Mouse (Mus musculus): Measurements from ENCODE around the gene Rps15a.
A peak's percentile ranks its signal among the peaks of the same experiment; 100 is the strongest.

The Rps15a gene

DNA sequence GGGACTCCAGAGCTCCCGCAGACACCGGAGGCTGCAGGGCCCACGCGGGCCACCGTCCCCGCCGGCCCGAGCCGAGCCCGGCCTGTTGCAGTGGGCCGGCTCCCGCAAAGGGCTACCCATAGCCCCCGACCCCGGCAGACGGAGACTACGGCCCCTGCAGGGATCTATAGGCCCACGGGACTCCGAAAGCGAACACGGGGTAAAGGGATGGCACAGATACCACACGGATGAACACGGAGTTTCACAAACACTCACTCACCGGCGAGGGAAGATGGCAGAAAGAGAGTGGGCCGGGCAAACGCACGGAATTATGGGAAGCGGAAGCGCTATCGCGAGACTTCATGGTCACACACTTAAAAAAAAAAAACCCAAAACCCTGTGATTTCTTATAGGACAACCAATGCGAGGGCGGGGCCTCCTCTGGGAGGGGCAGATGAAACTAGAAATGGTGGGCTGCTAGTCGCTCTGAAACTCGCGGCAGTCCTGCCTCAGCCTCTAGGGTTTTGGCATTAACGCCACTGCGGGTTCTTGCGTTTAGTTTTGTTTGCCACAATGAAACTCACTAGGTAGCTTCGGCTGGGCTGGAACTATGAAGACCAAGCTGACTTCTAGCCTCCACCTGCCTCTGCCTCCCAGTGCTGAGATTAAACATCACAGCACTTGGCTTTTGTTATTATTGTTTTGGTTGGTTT, at the start of gene Rps15a:
Gene Rps15a (minus strand): TSS at position 312 of the 692 bp plus-strand sequence.
- peak; percentile 95 for DNase-seq (ENCODE audit: low read depth, low spot score)

- DNase-seq (ENCODE audit: low read depth, low spot score): peak; percentile 21
Measured at GRCm38 (mm10) chr7:118163006-118163405, 47.0 kb upstream of the Rps15a start.

GRCm38 (mm10) chr7:118160121-118160520, 44.1 kb upstream of the Rps15a start:
- no peak for DNase-seq (ENCODE audit: low read depth, low spot score)

DNA sequence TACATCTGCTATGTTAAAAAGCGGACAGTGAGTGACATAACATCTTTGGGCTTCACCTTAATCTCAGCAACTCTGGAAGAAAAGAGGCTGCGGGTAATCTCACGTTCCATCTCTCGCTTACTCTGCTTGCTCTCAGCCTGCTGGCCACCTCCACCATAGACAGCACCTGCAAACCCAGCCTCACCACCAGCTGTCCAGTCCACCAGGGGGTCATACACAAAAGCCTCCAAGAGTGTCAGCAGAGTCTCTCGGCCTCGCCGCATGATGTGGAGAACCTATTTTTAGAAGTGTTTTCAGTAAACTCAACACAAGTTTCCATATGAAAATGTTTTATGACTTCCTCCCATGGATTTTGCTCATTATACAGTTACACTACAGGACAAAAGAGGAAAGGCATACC, 40.5 kb upstream of the Rps15a start:
- no peak for DNase-seq (ENCODE audit: low read depth, low spot score)

- DNase-seq (ENCODE audit: low read depth, low spot score): no peak
Measured at GRCm38 (mm10) chr7:118154150-118154549, 38.2 kb upstream of the Rps15a start.

- no peak for DNase-seq (ENCODE audit: low read depth, low spot score)
Measured at GRCm38 (mm10) chr7:118143602-118144001, 27.6 kb upstream of the Rps15a start.

DNA sequence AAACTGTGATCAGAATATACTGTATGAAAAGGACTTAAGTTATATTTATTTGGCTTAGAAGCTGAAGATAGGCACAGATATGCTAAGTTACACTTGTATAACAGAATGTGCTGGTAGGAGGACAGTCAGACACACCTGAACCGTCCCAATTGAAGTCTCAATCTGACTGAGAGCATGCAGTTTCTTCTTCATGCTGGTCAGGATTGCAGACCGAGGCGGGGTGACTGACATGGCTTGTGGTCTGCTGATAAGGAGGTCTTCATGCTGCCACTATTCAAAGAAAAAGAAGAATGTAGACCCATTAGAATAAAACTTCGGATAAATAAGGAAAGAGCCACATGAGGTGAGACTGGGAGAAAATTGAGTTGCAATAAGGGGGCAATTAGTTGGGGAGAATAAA, 27.1 kb upstream of the Rps15a start:
- DNase-seq (ENCODE audit: low read depth, low spot score): no peak

DNA sequence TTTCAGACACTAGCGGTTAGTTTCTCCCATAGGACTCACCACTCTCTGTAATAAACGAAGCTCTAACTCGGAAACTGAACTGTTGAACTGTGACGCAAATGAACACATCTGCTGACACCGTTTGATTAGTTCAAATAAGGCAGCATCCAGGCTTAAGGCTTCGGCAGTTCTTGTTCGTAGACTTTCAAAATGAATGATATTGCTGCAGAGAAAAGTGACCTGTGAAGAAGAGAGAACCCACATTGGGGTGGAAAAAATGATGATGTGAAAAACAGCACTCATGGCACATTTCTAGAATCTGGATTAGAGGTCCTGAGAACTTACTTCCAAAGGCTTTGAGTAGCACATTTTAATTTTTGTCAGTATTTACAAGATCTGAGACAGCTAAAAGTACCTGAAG, 25.3 kb upstream of the Rps15a start:
- DNase-seq (ENCODE audit: low read depth, low spot score): no peak

DNA sequence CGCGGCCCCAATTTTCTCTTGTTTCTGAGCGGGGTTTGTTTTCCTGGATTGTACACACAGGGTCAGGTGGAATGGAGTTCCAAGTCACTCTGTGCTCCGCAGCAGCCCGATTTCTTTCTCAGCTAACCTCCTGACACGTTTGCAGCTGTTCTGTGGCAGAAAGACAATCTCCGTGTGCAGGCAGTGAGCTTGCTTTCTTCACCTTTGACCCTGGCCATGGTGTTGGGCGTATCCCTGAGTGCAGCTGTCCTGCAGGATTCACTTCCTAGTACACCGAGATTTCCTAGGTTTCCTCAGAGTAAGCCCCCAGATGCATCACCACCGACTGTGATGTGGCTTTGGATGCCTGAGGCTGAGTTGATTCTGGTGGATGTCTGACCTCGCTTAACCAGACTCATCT, 19.1 kb upstream of the Rps15a start:
- no peak for DNase-seq (ENCODE audit: low read depth, low spot score)

DNA sequence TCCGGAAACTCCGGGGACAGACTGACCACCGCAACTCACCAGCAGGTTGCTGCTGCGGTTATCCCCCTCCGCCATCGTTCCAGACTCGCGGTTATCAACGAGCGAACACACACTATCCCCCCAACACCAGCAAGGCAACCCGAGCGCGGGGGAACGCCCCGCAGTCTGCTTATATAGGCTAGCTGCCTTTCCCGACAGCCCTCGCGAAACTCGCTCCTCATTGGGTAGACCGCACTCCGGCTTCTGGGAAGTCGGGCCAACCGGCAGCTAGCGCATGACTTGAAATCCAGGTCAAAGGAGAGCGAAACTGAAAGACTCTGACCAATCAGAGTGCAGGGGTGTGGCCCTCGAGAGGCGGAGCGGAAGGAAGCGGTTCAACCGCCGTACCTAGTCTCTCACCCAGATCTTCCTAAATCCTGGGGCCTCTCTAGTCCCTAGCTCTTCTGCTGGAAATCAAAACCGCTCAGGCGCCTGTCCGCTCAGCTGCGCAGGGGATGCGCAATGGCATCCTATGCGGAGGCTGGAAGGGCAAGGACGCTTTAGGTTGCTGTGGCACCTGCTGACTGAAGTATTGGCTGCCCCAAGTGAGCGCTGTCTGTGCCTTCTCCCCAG, 13.5 kb upstream of the Rps15a start, which contains the start of gene Arl6ip1:
Gene Arl6ip1 (minus strand): TSS at position 233 of the 612 bp plus-strand sequence.
- DNase-seq (ENCODE audit: low read depth, low spot score): peak; percentile 99

DNA sequence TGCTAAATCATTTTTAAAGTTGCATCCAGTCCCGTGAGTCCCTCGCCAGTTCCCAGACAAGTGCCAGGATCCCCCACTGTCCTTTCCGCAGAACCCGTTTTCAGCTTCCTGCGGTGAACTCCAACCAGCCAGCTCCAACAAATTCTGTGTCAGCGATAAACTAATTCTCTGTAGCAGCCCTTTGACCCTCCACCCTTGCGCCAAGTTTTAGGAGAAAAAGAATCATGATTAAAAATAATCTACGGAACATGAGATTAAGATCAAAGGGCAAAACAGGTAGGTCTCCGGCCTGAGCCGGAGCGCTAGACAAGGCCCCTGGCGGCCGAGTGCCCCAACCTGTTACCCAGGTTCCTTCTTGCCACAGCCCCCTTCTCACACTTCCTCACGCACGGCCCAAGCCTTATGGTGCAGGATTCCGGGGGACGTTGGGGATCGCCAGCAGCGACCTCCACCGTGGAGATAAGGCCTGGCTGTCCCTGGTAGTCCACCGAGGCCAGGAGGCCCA, 13.0 kb upstream of the Rps15a start:
- no peak for DNase-seq (ENCODE audit: low read depth, low spot score)

- no peak for DNase-seq (ENCODE audit: low read depth, low spot score)
Measured at GRCm38 (mm10) chr7:118126219-118126875, 10.4 kb upstream of the Rps15a start.

DNA sequence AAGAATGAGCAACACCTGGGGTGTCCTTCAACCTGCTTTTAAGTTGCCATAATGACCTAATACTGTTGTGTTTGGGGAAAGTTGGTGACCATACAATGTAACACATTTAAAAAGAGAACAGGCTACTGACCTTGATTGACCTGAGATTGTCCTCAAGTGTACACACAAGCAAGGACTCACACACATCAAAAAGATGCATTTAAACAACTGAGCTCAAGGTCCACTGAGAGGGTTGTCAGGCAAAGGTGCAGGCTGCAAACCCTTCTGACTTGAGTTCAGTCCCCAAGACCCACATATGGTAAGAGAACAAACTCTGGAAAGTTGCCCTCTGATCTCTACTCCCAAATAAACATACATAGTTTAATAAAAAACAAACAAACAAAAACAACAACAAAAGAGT, 9.7 kb upstream of the Rps15a start:
- DNase-seq (ENCODE audit: low read depth, low spot score): no peak

DNA sequence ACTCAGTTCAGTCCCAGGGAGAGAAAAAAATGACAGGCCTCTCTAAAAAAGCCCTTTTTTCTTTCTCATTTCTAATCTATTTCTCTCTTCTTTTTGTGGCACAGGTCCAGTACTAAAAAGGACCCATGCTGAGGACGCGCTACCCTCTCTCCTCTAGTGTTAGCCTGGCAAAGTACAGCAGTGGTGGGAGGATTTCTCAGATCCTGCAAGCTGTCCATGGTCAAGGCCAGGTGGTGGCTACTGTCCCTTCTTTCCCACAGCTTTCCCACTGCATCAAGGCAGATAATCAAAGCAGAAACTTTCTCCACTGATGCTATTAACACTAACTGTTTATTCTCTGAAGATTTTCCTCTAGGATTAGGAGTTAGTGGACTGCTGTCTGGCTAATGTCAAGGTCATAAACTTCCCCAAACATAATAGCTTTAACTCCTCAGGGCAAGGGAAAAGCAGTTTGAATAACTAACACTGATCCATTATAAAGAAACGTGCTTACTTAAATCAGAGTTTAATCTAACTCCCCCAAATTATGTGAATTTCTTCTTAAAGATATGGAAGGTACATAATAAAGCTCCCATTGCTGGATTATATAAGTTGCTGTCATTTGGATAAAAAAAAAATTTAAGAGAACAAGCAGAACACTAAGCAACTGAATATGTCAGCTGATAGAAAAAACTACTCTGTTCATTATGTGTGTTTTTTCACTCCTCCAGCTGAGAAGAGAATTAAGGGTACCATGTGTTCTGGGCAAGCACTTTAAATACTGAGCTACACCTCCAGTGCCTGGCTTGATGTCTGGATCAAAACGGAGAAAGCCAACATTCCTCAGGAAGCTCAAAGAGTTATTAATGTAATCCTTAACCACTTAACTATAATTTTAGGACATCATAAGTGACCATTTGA, 7.8 kb upstream of the Rps15a start:
- no peak for DNase-seq (ENCODE audit: low read depth, low spot score)

DNA sequence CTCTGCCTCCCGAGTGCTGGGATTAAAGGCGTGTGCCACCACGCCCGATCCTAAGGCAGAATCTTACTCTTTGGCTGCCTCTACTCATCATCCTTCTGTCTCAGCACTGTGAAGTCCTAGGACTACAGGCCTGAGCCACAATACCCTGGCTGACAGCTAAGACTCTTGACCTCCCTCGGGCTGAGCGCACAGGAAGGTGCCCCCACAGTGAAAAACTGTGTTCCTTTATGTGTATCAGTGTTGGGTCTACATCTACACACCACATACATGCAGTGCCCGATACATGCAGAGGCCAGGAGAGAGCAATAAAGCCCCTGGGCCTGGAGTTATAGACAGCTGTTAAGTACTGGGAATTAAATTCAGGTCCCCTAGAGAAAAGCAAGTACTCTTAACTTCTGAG, 6.2 kb upstream of the Rps15a start:
- DNase-seq (ENCODE audit: low read depth, low spot score): no peak

DNA sequence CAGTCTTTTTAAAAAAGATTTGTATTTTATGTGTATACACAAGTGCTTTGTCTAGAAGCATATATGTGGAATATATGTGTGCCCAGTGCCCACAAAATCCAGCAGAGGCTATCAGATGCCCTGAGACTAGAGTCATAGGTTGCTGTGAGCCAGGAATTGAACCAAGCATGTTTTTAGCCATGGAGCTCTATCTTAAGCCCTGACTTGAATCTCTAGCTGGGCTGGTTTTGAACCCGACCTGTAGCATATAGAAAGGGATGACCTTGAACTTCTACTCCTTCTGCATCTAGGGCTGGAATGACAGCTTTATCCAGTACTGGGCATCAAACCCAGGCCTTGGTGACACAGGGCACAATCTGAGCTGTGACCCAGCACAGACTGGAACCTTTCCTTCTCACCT, 4.7 kb upstream of the Rps15a start:
- no peak for DNase-seq (ENCODE audit: low read depth, low spot score)

GRCm38 (mm10) chr7:118119946-118120345, 4.0 kb upstream of the Rps15a start:
- DNase-seq (ENCODE audit: low read depth, low spot score): no peak

DNA sequence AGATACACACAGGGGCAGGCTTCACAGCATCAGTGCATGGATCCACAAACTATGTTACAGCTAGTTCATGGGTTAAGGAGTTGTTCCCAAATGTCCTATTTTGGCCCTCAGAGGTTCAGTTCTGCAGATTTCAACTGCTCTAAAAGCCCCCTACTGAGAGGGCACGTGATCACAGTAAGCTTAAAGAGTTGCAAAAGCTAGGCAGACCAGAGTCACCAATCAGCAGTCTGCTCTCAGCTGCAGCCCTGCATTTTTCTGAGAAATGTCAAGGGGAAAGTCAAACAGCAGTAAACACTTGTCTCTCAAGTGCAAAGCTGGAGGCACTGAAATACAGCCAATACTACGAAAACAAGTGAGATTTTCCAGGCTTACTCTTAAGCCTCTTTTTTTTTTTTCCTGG, 3.2 kb upstream of the Rps15a start:
- peak; percentile 56 for DNase-seq (ENCODE audit: low read depth, low spot score)

DNA sequence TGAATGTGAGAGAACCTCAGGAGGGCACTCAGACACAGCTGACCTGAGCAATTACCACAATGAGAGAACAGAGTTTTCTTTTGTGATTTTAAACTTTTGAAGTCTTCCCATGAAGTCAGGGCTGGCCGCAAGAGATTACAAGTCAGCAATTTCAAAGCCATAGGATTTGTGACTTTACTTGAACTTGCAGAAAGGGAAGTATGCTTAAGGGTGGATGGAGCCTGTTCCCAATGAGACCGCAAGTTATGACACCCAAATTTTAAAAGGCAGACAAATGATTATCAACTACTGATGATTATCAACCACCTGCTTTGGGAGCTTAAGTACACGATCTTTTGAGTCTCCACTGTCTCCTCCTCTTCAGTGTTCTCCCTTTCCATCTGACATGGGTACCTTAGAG, 2.4 kb upstream of the Rps15a start:
- no peak for DNase-seq (ENCODE audit: low read depth, low spot score)

DNA sequence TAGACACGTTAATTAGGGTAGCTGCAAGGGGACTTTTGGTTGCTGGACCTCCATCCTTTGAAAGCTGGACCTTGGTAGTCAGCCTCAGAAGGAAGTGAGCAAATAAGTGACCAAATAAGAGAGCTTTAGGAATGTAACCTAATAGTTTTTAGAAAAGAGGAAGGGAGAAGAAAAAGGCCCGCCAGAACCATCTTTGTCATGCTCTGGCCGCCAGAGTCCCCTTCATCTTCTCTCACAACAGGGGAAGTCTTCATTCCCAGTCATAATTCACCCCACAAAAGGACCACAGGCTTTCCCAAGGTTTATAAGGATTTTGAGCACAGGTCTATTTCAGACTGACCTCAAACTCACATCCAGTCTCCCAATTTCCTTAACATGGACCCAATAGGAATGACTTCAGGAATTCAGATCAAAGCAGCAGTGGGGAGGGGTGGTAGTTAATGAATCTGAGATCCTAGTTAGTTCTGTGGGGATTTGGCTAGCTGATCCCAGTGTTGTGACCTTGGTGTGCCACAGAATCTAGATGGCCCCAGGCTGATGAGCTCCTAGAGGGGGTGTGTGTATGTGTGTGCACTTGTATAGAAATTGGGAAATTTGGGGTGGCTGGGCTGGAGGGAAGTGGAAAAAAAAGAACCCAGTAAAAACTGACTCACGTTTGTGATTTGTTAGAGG, 1.7 kb upstream of the Rps15a start:
- DNase-seq (ENCODE audit: low read depth, low spot score): no peak

Data from ES-CJ7 (cell line).